Mouse (Mus musculus) embryonic fibroblast, embryonic 13.5 days (primary cell): ENCODE measurements at regions not wholly inside any gene's neighbourhood (a gene's known extent, or its start where the extent isn't known, plus 50 kb on each side); places are given as distances from the start of the nearest gene placed in this dataset.

Source experiments
- CTCF ChIP-seq: IDR thresholded peaks from 2 replicates; pipeline ENCODE4 v1.5.1; 2011; ENCODE audit warnings: mild to moderate bottlenecking, control low read depth, low read length, moderate library complexity, borderline replicate concordance; ENCODE audit not compliant: insufficient read depth
- POLR2A ChIP-seq: IDR thresholded peaks from 2 replicates; pipeline ENCODE4 v1.6.1; 2011; ENCODE audit warnings: low read depth, mild to moderate bottlenecking, control low read depth, low read length, moderate library complexity

GRCm38 (mm10) chr15:7462549-7462948 is 64.4 kb upstream of the Egflam start:
- TF ChIP-seq CTCF (no peak), POLR2A (no peak)
